9 mouse cellular contexts compared by ENCODE assay signal in genomic region chr4:8432393-8432792, GRCm38 (mm10).
DNase-seq lines count a peak whose midpoint lies in the region; ATAC-seq and TF ChIP-seq lines count a peak whose summit lies in the region.
"Had no signal": no experiment of that assay in that cellular context is flagged by ENCODE, and none has a peak within 500 bp of the region (broad histone marks: within the 10 kb centered on the region; RNA-seq: fewer than 3 reads in every experiment).

No protein-coding gene starts in this region.

- no peak overlapping the region for H3K4me2 ChIP-seq in neural tube, embryonic 15.5 days
- H3K4me2 ChIP-seq: limb, embryonic 15.5 days had no signal

- no peak overlapping the region for H3K9ac ChIP-seq in neural tube, embryonic 15.5 days (replicated peaks)
- H3K9ac ChIP-seq: limb, embryonic 15.5 days had no signal

- H3K27ac ChIP-seq in neural tube, embryonic 15.5 days (replicated peaks) = no peak overlapping the region
- H3K27ac ChIP-seq in bone marrow macrophage, adult 2 months (ENCODE audit: insufficient read depth, low read depth, low read length) = no peak overlapping the region
- H3K27ac ChIP-seq: limb, embryonic 15.5 days had no signal

- ATAC-seq in neural tube, embryonic 15.5 days (ENCODE audit: low FRiP score) = no peak
- no peak for ATAC-seq in erythroblast, adult 5-6 weeks (replicated peaks; ENCODE audit: low FRiP score, poor library complexity, severe bottlenecking)

- no peak overlapping the region for H3K4me3 ChIP-seq in neural tube, embryonic 15.5 days (replicated peaks)
- H3K4me3 ChIP-seq in bone marrow macrophage, adult 2 months (ENCODE audit: insufficient read depth, low read length) = no peak overlapping the region
- H3K4me3 ChIP-seq: limb, embryonic 15.5 days had no signal

- WGBS in neural tube, embryonic 15.5 days = 45% methylated on average over 2 of the region's 2 CpGs

- no peaks in the 10 kb centered on the region for H3K36me3 ChIP-seq in neural tube, embryonic 15.5 days
- H3K36me3 ChIP-seq: limb, embryonic 15.5 days had no signal

- 0 out of 2 replicates have a peak, but pooled peaks have one; percentile 37 for TF ChIP-seq CTCF in bone marrow macrophage, adult 2 months (IDR thresholded peaks at IDR 0.05; ENCODE audit: low read depth, low read length)

- peak; percentile 41 for DNase-seq in gastrocnemius, postnatal 10 days
- no peak for DNase-seq in gastrocnemius, adult 8-10 months (ENCODE audit: low spot score in 2 of 2)
- DNase-seq in neural tube, embryonic 10.5 days (ENCODE audit: extremely low spot score, low spot score) = peak; percentile 37
- DNase-seq in frontal cortex, postnatal 25 days (ENCODE audit: low spot score in 2 of 2) = peak; percentile 31 to 32
- DNase-seq in lung, postnatal 14 days = peak; percentile 63

- H3K27me3 ChIP-seq in neural tube, embryonic 15.5 days (replicated peaks) = no peaks in the 10 kb centered on the region
- H3K27me3 ChIP-seq: limb, embryonic 15.5 days had no signal

- TF ChIP-seq POLR2A in bone marrow macrophage, adult 2 months (IDR thresholded peaks at IDR 0.05; ENCODE audit: borderline replicate concordance, low read depth, low read length) = no peak

- peaks cover 3% of the 10 kb centered on the region; the same call in 1 of the 2 replicates for H3K4me1 ChIP-seq in neural tube, embryonic 15.5 days
- no peaks in the 10 kb centered on the region for H3K4me1 ChIP-seq in bone marrow macrophage, adult 2 months (ENCODE audit: control insufficient read depth, insufficient read depth, low read length)
- H3K4me1 ChIP-seq: limb, embryonic 15.5 days had no signal

- no peaks in the 10 kb centered on the region for H3K9me3 ChIP-seq in neural tube, embryonic 15.5 days (replicated peaks)
- H3K9me3 ChIP-seq: limb, embryonic 15.5 days had no signal

Comparison
In these comparisons a context has a peak if more than half of its experiments do, and no peak if none do; other contexts are left out.
1. DNase-seq: peak in gastrocnemius, postnatal 10 days (single experiment), neural tube, embryonic 10.5 days (single experiment), frontal cortex, postnatal 25 days (2 of 2) and lung, postnatal 14 days (single experiment); none in gastrocnemius, adult 8-10 months (0 of 2).